Mouse (Mus musculus): ENCODE measurements at regions not wholly inside any gene's neighbourhood (a gene's known extent, or its start where the extent isn't known, plus 50 kb on each side); places are given as distances from the start of the nearest gene placed in this dataset.

- TF ChIP-seq GATA1 (IDR thresholded peaks at IDR 0.05; ENCODE audit: borderline replicate concordance, low read length) (no peak), FLI1 (IDR thresholded peaks at IDR 0.05; ENCODE audit: low read length) (no peak)
Measured at GRCm38 (mm10) chr2:146611886-146612521, 99.9 kb upstream of the Ralgapa2 start.

Measured in megakaryocyte, embryonic 14.5 days (primary cell).